Mouse (Mus musculus): ENCODE measurements around the gene Ldhal6b.
"Not testable (repeated sequence)": the region's sequence is repeated elsewhere in the genome, so short reads cannot be mapped to it uniquely, and the experiment has no call there.

The Ldhal6b gene

GRCm38 (mm10) chr17:5418545-5418944, at the start of gene Ldhal6b:
Gene Ldhal6b (minus strand): TSS chr17:5418767.
- DNase-seq, result no peak

- DNase-seq, result no peak
These were observed 48.6 kb upstream of the Ldhal6b start for GRCm38 (mm10) chr17:5467177-5467576.

GRCm38 (mm10) chr17:5466736-5467135, 48.2 kb upstream of the Ldhal6b start:
- no peak for DNase-seq

GRCm38 (mm10) chr17:5463912-5464311, 45.3 kb upstream of the Ldhal6b start:
- DNase-seq, result no peak

- no peak for DNase-seq
These were observed 35.1 kb upstream of the Ldhal6b start for GRCm38 (mm10) chr17:5453657-5454056.

- DNase-seq, result no peak
These were observed 25.2 kb upstream of the Ldhal6b start for GRCm38 (mm10) chr17:5443751-5444150.

GRCm38 (mm10) chr17:5443260-5443659, 24.7 kb upstream of the Ldhal6b start:
- no peak for DNase-seq

- not testable (repeated sequence) for DNase-seq
These were observed 23.8 kb upstream of the Ldhal6b start for GRCm38 (mm10) chr17:5442403-5442802.

GRCm38 (mm10) chr17:5440159-5440971, 21.8 kb upstream of the Ldhal6b start, which contains the start of gene Tmem242:
Gene Tmem242 (minus strand): TSS chr17:5440259.
- DNase-seq, result peak; percentile 92

GRCm38 (mm10) chr17:5439831-5440158, 21.2 kb upstream of the Ldhal6b start:
- DNase-seq, result no peak

GRCm38 (mm10) chr17:5429772-5430133, 11.2 kb upstream of the Ldhal6b start:
- DNase-seq, result no peak

GRCm38 (mm10) chr17:5429090-5429771, 10.7 kb upstream of the Ldhal6b start:
- DNase-seq, result peak; percentile 94

- no peak for DNase-seq
These were observed 6.6 kb upstream of the Ldhal6b start for GRCm38 (mm10) chr17:5425204-5425603.

- no peak for DNase-seq
These were observed 5.6 kb upstream of the Ldhal6b start for GRCm38 (mm10) chr17:5424156-5424555.

GRCm38 (mm10) chr17:5421835-5422234, 3.3 kb upstream of the Ldhal6b start:
- no peak for DNase-seq

- DNase-seq, result no peak
These were observed 1.4 kb upstream of the Ldhal6b start for GRCm38 (mm10) chr17:5419771-5420518.

- DNase-seq, result no peak
These were observed 489 bp upstream of the Ldhal6b start for GRCm38 (mm10) chr17:5419056-5419455.

- DNase-seq, result no peak
These were observed 2.0 kb downstream of the Ldhal6b start for GRCm38 (mm10) chr17:5416518-5416917.

GRCm38 (mm10) chr17:5414041-5414440, 4.5 kb downstream of the Ldhal6b start:
- no peak for DNase-seq

- DNase-seq, result no peak
These were observed 5.2 kb downstream of the Ldhal6b start for GRCm38 (mm10) chr17:5413350-5413749.

GRCm38 (mm10) chr17:5412740-5413139, 5.8 kb downstream of the Ldhal6b start:
- DNase-seq, result no peak

- no peak for DNase-seq
These were observed 6.3 kb downstream of the Ldhal6b start for GRCm38 (mm10) chr17:5412301-5412700.

GRCm38 (mm10) chr17:5411205-5411604, 7.4 kb downstream of the Ldhal6b start:
- DNase-seq, result no peak

- no peak for DNase-seq
These were observed 8.2 kb downstream of the Ldhal6b start for GRCm38 (mm10) chr17:5410336-5410735.
